In the genomic region with DNA sequence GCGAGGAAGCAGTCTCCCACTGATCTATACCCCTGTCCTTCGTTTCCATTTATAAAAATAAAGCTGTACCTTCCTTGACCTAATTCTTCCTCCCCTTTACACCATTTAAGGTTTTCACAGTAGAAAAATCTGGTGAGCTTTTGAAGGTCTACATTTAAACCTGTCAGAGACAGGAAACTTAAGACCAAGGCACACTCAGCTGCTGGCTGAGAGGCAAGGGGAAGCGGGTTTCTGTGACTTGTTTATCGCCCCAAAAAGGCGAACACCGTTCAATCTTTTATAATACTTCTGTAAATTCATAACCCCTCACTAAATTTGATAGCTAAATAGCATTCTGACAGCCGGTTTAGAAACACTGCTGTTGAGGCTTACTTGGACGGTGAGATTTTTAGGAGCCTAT, we compare ENCODE assay signal across 34 mouse cellular contexts.
"Had no signal": no experiment of that assay in that cellular context is flagged by ENCODE, and none has a peak within 500 bp of the region (broad histone marks: within the 10 kb centered on the region; RNA-seq: fewer than 3 reads in every experiment).

No protein-coding gene starts in this region.

- H3K27me3 ChIP-seq: heart, embryonic 12.5 days; heart, embryonic 13.5 days; heart, embryonic 15.5 days; hindbrain, embryonic 12.5 days; hindbrain, embryonic 13.5 days; hindbrain, embryonic 15.5 days; intestine, embryonic 15.5 days; kidney, embryonic 15.5 days had no signal

- H3K36me3 ChIP-seq: heart, embryonic 10.5 days; heart, embryonic 12.5 days; heart, embryonic 13.5 days; heart, embryonic 15.5 days; hindbrain, embryonic 10.5 days; hindbrain, embryonic 12.5 days; hindbrain, embryonic 13.5 days; hindbrain, embryonic 15.5 days; intestine, embryonic 15.5 days; kidney, embryonic 15.5 days had no signal

- H3K4me1 ChIP-seq: heart, embryonic 10.5 days; heart, embryonic 12.5 days; heart, embryonic 13.5 days; heart, embryonic 15.5 days; hindbrain, embryonic 10.5 days; hindbrain, embryonic 12.5 days; hindbrain, embryonic 15.5 days; intestine, embryonic 15.5 days; kidney, embryonic 15.5 days had no signal

- DNase-seq: heart, postnatal 10 days; heart, postnatal 14 days; heart, postnatal 36 days; heart, postnatal 4 days; kidney, adult 11 months; kidney, adult 18-20 months; kidney, adult 2 months; kidney, adult 8-10 months; kidney, adult 9 months; kidney, postnatal 10 days; kidney, postnatal 14 days; kidney, postnatal 25 days; kidney, postnatal 36 days; kidney, postnatal 4 days; layer of hippocampus, adult 9-11 months; layer of hippocampus, postnatal 36 days had no signal

- H3K4me2 ChIP-seq: heart, embryonic 11.5 days; heart, embryonic 12.5 days; heart, embryonic 13.5 days; heart, embryonic 15.5 days; hindbrain, embryonic 12.5 days; hindbrain, embryonic 13.5 days; hindbrain, embryonic 14.5 days; hindbrain, embryonic 15.5 days; intestine, embryonic 15.5 days; kidney, embryonic 15.5 days had no signal

- H3K27ac ChIP-seq: heart, embryonic 10.5 days; heart, embryonic 13.5 days; heart, embryonic 15.5 days; hindbrain, embryonic 10.5 days; hindbrain, embryonic 12.5 days; hindbrain, embryonic 13.5 days; hindbrain, embryonic 14.5 days; hindbrain, embryonic 15.5 days; hindbrain, postnatal 0 days; intestine, embryonic 15.5 days; kidney, embryonic 15.5 days; kidney, postnatal 0 days; layer of hippocampus, adult 2 months had no signal

- H3K9me3 ChIP-seq: heart, embryonic 10.5 days; heart, embryonic 13.5 days; heart, embryonic 15.5 days; hindbrain, embryonic 10.5 days; hindbrain, embryonic 12.5 days; hindbrain, embryonic 13.5 days; hindbrain, embryonic 15.5 days; intestine, embryonic 15.5 days; kidney, embryonic 15.5 days had no signal

- H3K9ac ChIP-seq: heart, embryonic 12.5 days; heart, embryonic 13.5 days; heart, embryonic 15.5 days; hindbrain, embryonic 12.5 days; hindbrain, embryonic 13.5 days; hindbrain, embryonic 14.5 days; hindbrain, embryonic 15.5 days; intestine, embryonic 15.5 days; kidney, embryonic 15.5 days had no signal

- ATAC-seq: hindbrain, postnatal 0 days; inflammation-experienced regulatory T-cells, adult 6 months; intestine, embryonic 15.5 days; intestine, embryonic 16.5 days; intestine, postnatal 0 days had no signal

- H3K4me3 ChIP-seq: heart, embryonic 10.5 days; heart, embryonic 12.5 days; heart, embryonic 13.5 days; heart, embryonic 15.5 days; hindbrain, embryonic 10.5 days; hindbrain, embryonic 12.5 days; hindbrain, embryonic 13.5 days; hindbrain, embryonic 15.5 days; intestine, embryonic 15.5 days; kidney, embryonic 15.5 days; layer of hippocampus, adult 2 months had no signal
